8 mouse cellular contexts compared by ENCODE assay signal in the genomic region with DNA sequence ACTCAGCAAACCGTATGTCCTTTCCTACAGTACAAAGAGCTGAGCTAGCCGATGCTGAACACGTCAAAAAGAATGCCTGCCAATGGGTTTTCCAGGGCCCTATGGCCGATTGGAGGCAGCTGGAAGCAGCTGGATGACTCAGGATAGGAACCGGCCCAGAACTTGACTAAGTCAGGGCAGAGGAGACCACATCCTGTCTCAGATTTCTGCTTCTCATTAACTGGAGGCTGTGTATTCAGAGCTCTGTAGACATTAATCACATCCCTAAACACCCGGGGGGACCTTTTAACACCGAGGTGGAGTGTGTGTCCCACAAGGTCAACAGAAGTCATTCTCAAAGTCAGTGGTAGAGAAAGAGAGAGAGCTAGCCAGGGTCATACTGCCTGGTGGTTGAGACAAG. TPM values are rescaled to one million over a fixed set of nuclear protein-coding genes. Genes with fewer than 3 reads are reported as not detected.
DNase-seq lines count a peak whose midpoint lies in the region; ATAC-seq and TF ChIP-seq lines count a peak whose summit lies in the region.

No protein-coding gene starts in this region.

- no peaks in the 10 kb centered on the region for H3K36me3 ChIP-seq in embryonic facial prominence, embryonic 11.5 days (replicated peaks; ENCODE audit: control insufficient read depth, insufficient read depth, low read depth, low read length)
- no peaks in the 10 kb centered on the region for H3K36me3 ChIP-seq in lung, embryonic 14.5 days (ENCODE audit: insufficient read depth)

- H3K27ac ChIP-seq in embryonic facial prominence, embryonic 11.5 days (replicated peaks; ENCODE audit: low read depth, low read length): no peak overlapping the region
- peak overlapping the region; percentile 87 for H3K27ac ChIP-seq in lung, embryonic 14.5 days (ENCODE audit: low read depth)

- no peak for TF ChIP-seq CTCF in lung, embryonic 14.5 days (IDR thresholded peaks at IDR 0.05; ENCODE audit: low read depth)

- no peak overlapping the region for H3K4me2 ChIP-seq in embryonic facial prominence, embryonic 11.5 days (ENCODE audit: low read depth, low read length)
- no peak overlapping the region for H3K4me2 ChIP-seq in lung, embryonic 14.5 days

- no peak overlapping the region for H3K9ac ChIP-seq in embryonic facial prominence, embryonic 11.5 days (replicated peaks; ENCODE audit: low read length)
- H3K9ac ChIP-seq in lung, embryonic 14.5 days: no peak overlapping the region

- no peaks in the 10 kb centered on the region for H3K27me3 ChIP-seq in embryonic facial prominence, embryonic 11.5 days (ENCODE audit: control insufficient read depth, insufficient read depth, low read length)
- H3K27me3 ChIP-seq in lung, embryonic 14.5 days (ENCODE audit: insufficient read depth, low read length): no peaks in the 10 kb centered on the region

- peak; percentile 47 to 67 for DNase-seq in adrenal gland, adult (ENCODE audit: inconsistent age in 2 of 2, low spot score in 1 of 2)
- no peak for DNase-seq in adrenal gland, postnatal 4 days (ENCODE audit: low spot score in 2 of 2)
- peak; percentile 28 for DNase-seq in embryonic facial prominence, embryonic 11.5 days (ENCODE audit: low spot score)
- peak; percentile 79 for DNase-seq in heart, postnatal 4 days
- DNase-seq in lung, embryonic 14.5 days: peak; percentile 89
- peak; percentile 27 for DNase-seq in thymus, postnatal 4 days
- DNase-seq in left cerebral cortex, postnatal 14 days (ENCODE audit: low spot score in 2 of 2): no peak
- no peak for DNase-seq in left cerebral cortex, postnatal 10 days (ENCODE audit: extremely low spot score in 1 of 2, low spot score in 2 of 2)

- H3K4me1 ChIP-seq in embryonic facial prominence, embryonic 11.5 days (ENCODE audit: control insufficient read depth, insufficient read depth, low read length): no peaks in the 10 kb centered on the region
- peaks cover 41% of the 10 kb centered on the region for H3K4me1 ChIP-seq in lung, embryonic 14.5 days (ENCODE audit: insufficient read depth)

- no peak overlapping the region for H3K4me3 ChIP-seq in embryonic facial prominence, embryonic 11.5 days (ENCODE audit: low read depth, low read length)
- H3K4me3 ChIP-seq in lung, embryonic 14.5 days (ENCODE audit: low read depth, low read length): no peak overlapping the region

- ATAC-seq in embryonic facial prominence, embryonic 11.5 days (replicated peaks; ENCODE audit: insufficient number of reproducible peaks, low FRiP score, low TSS enrichment, low read depth): 0 out of 2 replicates have a peak, but pooled peaks have one; percentile 6
- peak; percentile 57 for ATAC-seq in lung, embryonic 14.5 days (ENCODE audit: insufficient read depth)

- 28% methylated on average over 7 of the region's 7 CpGs for WGBS in embryonic facial prominence, embryonic 11.5 days
- 9% methylated on average over 7 of the region's 7 CpGs for WGBS in lung, embryonic 14.5 days

- intact Hi-C loops in left cerebral cortex, postnatal 14 days (cut with DNase I): no loop called here
- intact Hi-C loops in left cerebral cortex, postnatal 10 days (cut with DNase I): no loop called here

- no peaks in the 10 kb centered on the region for H3K9me3 ChIP-seq in embryonic facial prominence, embryonic 11.5 days (replicated peaks; ENCODE audit: control insufficient read depth, low read length)
- H3K9me3 ChIP-seq in lung, embryonic 14.5 days (ENCODE audit: low read depth, low read length): no peaks in the 10 kb centered on the region

RNA-seq across cellular contexts. Expression of gene Glrp1, which starts 35.3 kb away (rescaled TPM):
- not detected for total RNA-seq in adrenal gland, postnatal 4 days (2021)
- polyA plus RNA-seq in embryonic facial prominence, embryonic 11.5 days (2014; fragmentation: Nextera tagmentation; extraction: Ambion mirVana): not detected in 2 replicates
- not detected for total RNA-seq in heart, postnatal 4 days (2021)
- polyA plus RNA-seq in lung, embryonic 14.5 days (2014; fragmentation: Nextera tagmentation; extraction: Ambion mirVana): 0.27 and 0.38 TPM in 2 replicates
- not detected for total RNA-seq in left cerebral cortex, postnatal 14 days (2021)
- under 1 TPM in 1 of 2 experiments, not detected in 1; 0.18 TPM for total RNA-seq in left cerebral cortex, postnatal 10 days (2021)

Comparison
In these comparisons a context has a peak if more than half of its experiments do, and no peak if none do; other contexts are left out.
1. DNase-seq: peak in adrenal gland, adult (2 of 2), embryonic facial prominence, embryonic 11.5 days (single experiment), heart, postnatal 4 days (single experiment), lung, embryonic 14.5 days (single experiment) and thymus, postnatal 4 days (single experiment); none in adrenal gland, postnatal 4 days (0 of 2), left cerebral cortex, postnatal 14 days (0 of 2) and left cerebral cortex, postnatal 10 days (0 of 2).